Mouse (Mus musculus) stomach, postnatal 0 days (tissue): ENCODE measurements around the gene Tpt1.

ENCODE experiments used
- CTCF ChIP-seq: IDR thresholded peaks from 2 replicates; pipeline ENCODE4 v1.5.1; 2016; ENCODE audit warnings: antibody characterized with exemption, low read depth, mild to moderate bottlenecking, moderate library complexity
- EP300 ChIP-seq: optimal IDR thresholded peaks from 2 replicates; pipeline ENCODE3; 2016; ENCODE audit warnings: antibody characterized with exemption

- TF ChIP-seq CTCF (no peak), EP300 (no peak)
Measured at GRCm38 (mm10) chr14:75852016-75852415, 7.1 kb downstream of the Tpt1 start.
